Mouse (Mus musculus): Measurements from ENCODE around the gene H2-K1. TPM values are rescaled to one million over a fixed set of nuclear protein-coding genes. Genes with fewer than 3 reads are reported as not detected.
A peak's percentile ranks its signal among the peaks of the same experiment; 100 is the strongest.
"Not testable (repeated sequence)": the region's sequence is repeated elsewhere in the genome, so short reads cannot be mapped to it uniquely, and the experiment has no call there.

Gene H2-K1
- polyA plus RNA-seq, 1 experiment = 5,138 TPM

DNA sequence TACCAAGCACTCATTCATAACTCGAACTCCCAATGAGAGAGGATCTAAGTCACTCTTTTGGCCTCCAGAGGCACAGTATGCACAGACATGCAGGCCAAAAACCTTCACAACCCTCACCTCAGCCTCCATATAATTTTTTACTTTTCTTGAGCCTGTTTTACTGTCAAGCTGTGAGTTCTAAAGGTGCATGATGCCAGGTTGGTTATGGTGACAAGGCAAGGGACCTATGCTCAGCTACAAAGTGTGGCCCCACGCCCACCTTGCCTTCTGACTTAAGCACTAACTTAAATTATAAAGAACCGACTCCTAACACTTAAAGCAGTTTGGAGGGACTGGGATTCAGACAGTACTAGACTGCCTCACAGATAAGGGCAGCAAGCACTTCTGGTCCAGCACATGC is 46.8 kb downstream of the H2-K1 start:
- H3K4me3 ChIP-seq (ENCODE audit: control insufficient read depth, insufficient read depth, low read length) = no peak overlapping the region
- peaks cover 7% of the 10 kb centered on the region; the same call in 1 of the 2 replicates for H3K36me3 ChIP-seq (ENCODE audit: control insufficient read depth, insufficient read depth, low read length)
- TF ChIP-seq POLR2A (IDR thresholded peaks at IDR 0.05; ENCODE audit: control insufficient read depth, extremely low read depth, insufficient read depth, low read length, poor library complexity) (no peak), CTCF (IDR thresholded peaks at IDR 0.05; ENCODE audit: borderline replicate concordance, control insufficient read depth, extremely low read depth, insufficient read depth, low read length, poor library complexity) (no peak)
- no peaks in the 10 kb centered on the region for H3K27me3 ChIP-seq (ENCODE audit: control insufficient read depth, insufficient read depth, low read length)
- DNase-seq = no peak
- H3K27ac ChIP-seq (ENCODE audit: control insufficient read depth, insufficient read depth, low read length) = no peak overlapping the region
- H3K4me1 ChIP-seq (replicated peaks; ENCODE audit: control insufficient read depth, insufficient read depth, low read length) = peaks cover 46% of the 10 kb centered on the region
- 83% methylated on average over 3 of the region's 3 CpGs for WGBS

- peaks cover 7% of the 10 kb centered on the region; the same call in 1 of the 2 replicates for H3K36me3 ChIP-seq (ENCODE audit: control insufficient read depth, insufficient read depth, low read length)
- TF ChIP-seq CTCF (IDR thresholded peaks at IDR 0.05; ENCODE audit: borderline replicate concordance, control insufficient read depth, extremely low read depth, insufficient read depth, low read length, poor library complexity) (no peak), POLR2A (IDR thresholded peaks at IDR 0.05; ENCODE audit: control insufficient read depth, extremely low read depth, insufficient read depth, low read length, poor library complexity) (no peak)
- peaks cover 50% of the 10 kb centered on the region for H3K4me1 ChIP-seq (replicated peaks; ENCODE audit: control insufficient read depth, insufficient read depth, low read length)
- DNase-seq = no peak
- H3K27me3 ChIP-seq (ENCODE audit: control insufficient read depth, insufficient read depth, low read length) = no peaks in the 10 kb centered on the region
- no peak overlapping the region for H3K27ac ChIP-seq (ENCODE audit: control insufficient read depth, insufficient read depth, low read length)
- no peak overlapping the region for H3K4me3 ChIP-seq (ENCODE audit: control insufficient read depth, insufficient read depth, low read length)
- WGBS = 88% methylated on average over 4 of the region's 4 CpGs
Observed at GRCm38 (mm10) chr17:33952879-33953278, 47.3 kb downstream of the H2-K1 start.

- not testable (repeated sequence) for H3K4me3 ChIP-seq (ENCODE audit: control insufficient read depth, insufficient read depth, low read length); H3K27me3 ChIP-seq (ENCODE audit: control insufficient read depth, insufficient read depth, low read length); H3K36me3 ChIP-seq (ENCODE audit: control insufficient read depth, insufficient read depth, low read length); DNase-seq
- peak overlapping the region; percentile 25; the same call in 1 of the 2 replicates for H3K27ac ChIP-seq (ENCODE audit: control insufficient read depth, insufficient read depth, low read length)
- WGBS = 88% methylated on average over 13 of the region's 13 CpGs
- H3K4me1 ChIP-seq (replicated peaks; ENCODE audit: control insufficient read depth, insufficient read depth, low read length) = peaks cover 58% of the 10 kb centered on the region
Observed at GRCm38 (mm10) chr17:33952015-33952414, 48.1 kb downstream of the H2-K1 start.

DNA sequence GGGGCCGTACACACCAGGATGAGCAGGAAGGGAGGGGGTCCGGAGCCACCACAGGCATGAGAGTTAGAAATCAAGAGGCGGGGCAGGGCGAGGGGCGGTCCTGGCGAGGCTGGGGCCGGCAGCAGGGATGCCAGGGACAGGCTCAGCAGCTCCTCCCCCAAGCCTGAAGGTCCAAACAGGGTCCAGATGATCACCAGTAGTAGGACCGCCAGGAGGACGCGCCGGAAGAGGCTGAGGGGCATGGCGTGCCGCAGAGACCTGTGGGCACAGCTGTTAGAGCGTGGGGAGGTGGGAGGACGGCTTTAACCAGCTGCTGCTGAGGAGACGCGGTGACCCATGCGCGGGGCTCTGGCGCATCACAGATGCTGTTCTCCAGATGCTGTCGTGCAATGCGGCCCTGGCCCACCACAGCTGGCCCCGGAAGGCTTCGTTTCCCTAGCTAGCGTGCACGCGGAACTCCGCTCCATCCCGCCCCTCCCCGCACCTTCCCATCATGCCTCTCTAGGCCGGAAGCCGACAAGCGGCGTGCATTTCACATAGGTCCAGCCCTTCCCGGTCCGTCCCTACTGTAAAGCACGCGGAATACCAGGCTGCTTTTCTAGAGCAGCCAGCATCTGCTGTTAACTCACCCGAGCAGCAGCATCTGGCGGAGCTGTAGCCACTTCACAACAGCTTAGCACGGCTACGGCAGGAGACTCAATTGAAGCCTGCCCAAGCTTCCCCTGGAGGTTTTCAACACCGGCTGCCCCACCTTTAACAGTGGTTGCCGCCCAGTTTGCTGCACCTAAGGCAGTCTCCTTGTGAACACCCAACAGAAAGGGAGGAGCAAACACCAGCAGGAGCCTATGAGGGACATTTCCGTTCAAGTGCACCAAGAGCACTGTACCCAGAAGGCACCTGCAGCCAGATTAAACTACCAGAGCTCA is 48.9 kb downstream of the H2-K1 start, which contains the start of gene B3galt4:
Gene B3galt4 (minus strand): TSS at position 468 of the 926 bp plus-strand sequence.
- peak; percentile 27; the same call in 1 of the 2 replicates for TF ChIP-seq CTCF (IDR thresholded peaks at IDR 0.05; ENCODE audit: borderline replicate concordance, control insufficient read depth, extremely low read depth, insufficient read depth, low read length, poor library complexity)
- TF ChIP-seq POLR2A (IDR thresholded peaks at IDR 0.05; ENCODE audit: control insufficient read depth, extremely low read depth, insufficient read depth, low read length, poor library complexity) = peak; percentile 77
- Histone ChIP-seq H3K36me3 (ENCODE audit: control insufficient read depth, insufficient read depth, low read length) (peaks cover 7% of the 10 kb centered on the region; the same call in 1 of the 2 replicates), H3K4me3 (ENCODE audit: control insufficient read depth, insufficient read depth, low read length) (peak within 1 kb of the TSS; percentile 84), H3K4me1 (replicated peaks; ENCODE audit: control insufficient read depth, insufficient read depth, low read length) (peaks cover 64% of the 10 kb centered on the region), H3K27me3 (ENCODE audit: control insufficient read depth, insufficient read depth, low read length) (no peaks in the 10 kb centered on the region), H3K27ac (ENCODE audit: control insufficient read depth, insufficient read depth, low read length) (peak within 1 kb of the TSS; percentile 55)
- peak; percentile 79 for DNase-seq
- under 1% methylated on average over 45 of the region's 45 CpGs for WGBS

DNA sequence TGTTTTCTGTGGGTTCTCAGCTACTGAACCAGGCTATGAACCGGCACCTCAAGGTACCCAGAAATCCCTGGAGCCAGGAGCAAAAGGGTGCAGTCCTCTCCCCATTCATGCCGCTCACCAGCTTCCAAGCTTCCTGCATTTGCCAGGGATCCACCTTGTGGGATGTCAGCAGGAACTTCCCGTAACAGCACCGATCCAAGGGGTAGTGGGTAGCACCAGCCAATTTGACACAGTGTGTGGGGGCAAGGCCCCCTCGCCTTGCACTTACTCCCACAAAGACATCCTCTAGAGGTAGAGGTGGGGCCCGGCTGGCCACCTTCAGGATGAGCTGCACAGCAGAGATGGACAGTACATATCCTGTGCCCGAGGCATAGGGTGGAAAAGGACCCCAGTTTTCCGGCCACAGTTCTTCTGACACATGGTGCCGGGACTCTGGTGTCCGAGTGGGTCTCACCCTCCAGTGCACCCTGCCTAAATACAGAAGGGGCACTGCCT is 50.0 kb downstream of the H2-K1 start:
- no peak for DNase-seq
- H3K27ac ChIP-seq (ENCODE audit: control insufficient read depth, insufficient read depth, low read length) = no peak overlapping the region
- H3K4me1 ChIP-seq (replicated peaks; ENCODE audit: control insufficient read depth, insufficient read depth, low read length) = peaks cover 64% of the 10 kb centered on the region
- 90% methylated on average over 10 of the region's 10 CpGs for WGBS
- peak overlapping the region; percentile 84 for H3K4me3 ChIP-seq (ENCODE audit: control insufficient read depth, insufficient read depth, low read length)
- peaks cover 7% of the 10 kb centered on the region; the same call in 1 of the 2 replicates for H3K36me3 ChIP-seq (ENCODE audit: control insufficient read depth, insufficient read depth, low read length)
- no peaks in the 10 kb centered on the region for H3K27me3 ChIP-seq (ENCODE audit: control insufficient read depth, insufficient read depth, low read length)
- TF ChIP-seq POLR2A (IDR thresholded peaks at IDR 0.05; ENCODE audit: control insufficient read depth, extremely low read depth, insufficient read depth, low read length, poor library complexity) (no peak), CTCF (IDR thresholded peaks at IDR 0.05; ENCODE audit: borderline replicate concordance, control insufficient read depth, extremely low read depth, insufficient read depth, low read length, poor library complexity) (no peak)

GRCm38 (mm10) chr17:33948905-33949537 is 51.1 kb downstream of the H2-K1 start:
- no peak overlapping the region for H3K4me3 ChIP-seq (ENCODE audit: control insufficient read depth, insufficient read depth, low read length)
- WGBS = 96% methylated on average over 19 of the region's 19 CpGs
- H3K36me3 ChIP-seq (ENCODE audit: control insufficient read depth, insufficient read depth, low read length) = peaks cover 7% of the 10 kb centered on the region; the same call in 1 of the 2 replicates
- H3K4me1 ChIP-seq (replicated peaks; ENCODE audit: control insufficient read depth, insufficient read depth, low read length) = peaks cover 56% of the 10 kb centered on the region
- no peaks in the 10 kb centered on the region for H3K27me3 ChIP-seq (ENCODE audit: control insufficient read depth, insufficient read depth, low read length)
- H3K27ac ChIP-seq (ENCODE audit: control insufficient read depth, insufficient read depth, low read length) = no peak overlapping the region
- TF ChIP-seq CTCF (IDR thresholded peaks at IDR 0.05; ENCODE audit: borderline replicate concordance, control insufficient read depth, extremely low read depth, insufficient read depth, low read length, poor library complexity) (no peak), POLR2A (IDR thresholded peaks at IDR 0.05; ENCODE audit: control insufficient read depth, extremely low read depth, insufficient read depth, low read length, poor library complexity) (no peak)
- no peak for DNase-seq
